Mouse (Mus musculus): ENCODE measurements around the gene Dolpp1. TPM values are rescaled to one million over a fixed set of nuclear protein-coding genes. Genes with fewer than 3 reads are reported as not detected.
A peak's percentile ranks its signal among the peaks of the same experiment; 100 is the strongest.

Dolpp1 gene
- polyA plus RNA-seq, 1 experiment from 2014 or later, result 26.1 TPM

DNA sequence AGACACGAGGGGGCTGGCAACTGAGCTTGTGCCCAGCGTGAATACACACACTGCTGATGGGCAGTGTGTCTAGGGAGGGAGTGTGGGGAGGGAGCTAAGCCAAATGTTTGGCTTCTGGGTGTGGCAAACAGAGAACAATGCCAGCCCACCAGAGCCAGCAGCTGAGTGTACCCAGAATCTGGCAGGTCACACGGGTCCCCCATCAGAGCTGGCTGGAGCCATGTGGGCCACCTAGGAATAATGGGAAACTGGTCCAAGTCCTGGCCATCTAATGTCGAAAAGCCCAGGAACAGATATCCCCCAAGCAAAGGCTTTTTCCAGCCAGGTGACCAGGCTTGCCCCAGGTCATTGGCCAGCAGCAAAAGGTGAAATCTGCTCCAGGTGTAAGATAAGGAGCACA is 36.2 kb upstream of the Dolpp1 start:
- no peak overlapping the region for H3K27ac ChIP-seq (ENCODE audit: low read length)
- H3K4me3 ChIP-seq (ENCODE audit: low read depth, low read length), result no peak overlapping the region
- H3K4me1 ChIP-seq (ENCODE audit: insufficient read depth, low read depth, low read length), result peaks cover 6% of the 10 kb centered on the region
- no peaks in the 10 kb centered on the region for H3K27me3 ChIP-seq (replicated peaks; ENCODE audit: insufficient read depth, low read length)
- H3K4me2 ChIP-seq (replicated peaks; ENCODE audit: low read depth, low read length), result no peak overlapping the region
- 39% methylated on average over 4 of the region's 4 CpGs for WGBS
- no peaks in the 10 kb centered on the region for H3K9me3 ChIP-seq (ENCODE audit: low read length)
- DNase-seq (ENCODE audit: low spot score) (peak; percentile 27), ATAC-seq (no peak)
- no peak overlapping the region for H3K9ac ChIP-seq (replicated peaks; ENCODE audit: low read depth)
- TF ChIP-seq CTCF (IDR thresholded peaks at IDR 0.05), result no peak
- no peak for TF ChIP-seq EP300 (IDR thresholded peaks at IDR 0.05)
- peaks cover 4% of the 10 kb centered on the region; the same call in 1 of the 2 replicates for H3K36me3 ChIP-seq (ENCODE audit: insufficient read depth, low read length)

DNA sequence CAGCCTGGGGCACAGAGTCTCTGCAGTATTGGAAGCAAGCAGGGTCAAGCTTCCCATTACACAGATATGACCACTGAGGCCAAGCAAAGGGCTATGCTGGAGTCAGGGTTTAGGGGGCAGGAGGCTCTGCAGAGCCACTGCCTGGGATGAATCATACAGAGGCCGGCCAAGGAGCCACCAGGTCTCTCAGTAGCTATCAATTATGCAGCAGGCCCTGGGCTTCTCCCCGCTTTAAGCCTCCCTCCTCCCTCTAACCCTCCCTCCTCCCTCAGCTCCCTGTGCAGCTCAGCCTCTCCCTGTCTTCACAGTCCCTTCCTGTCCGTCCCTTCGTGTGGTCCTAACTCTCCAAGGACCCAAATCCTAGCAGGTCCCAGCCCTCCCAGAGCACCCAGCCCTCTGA is 35.8 kb upstream of the Dolpp1 start:
- no peak overlapping the region for H3K9ac ChIP-seq (replicated peaks; ENCODE audit: low read depth)
- WGBS, result 51% methylated on average over 4 of the region's 4 CpGs
- TF ChIP-seq EP300 (IDR thresholded peaks at IDR 0.05), result no peak
- no peak for TF ChIP-seq CTCF (IDR thresholded peaks at IDR 0.05)
- no peak overlapping the region for H3K27ac ChIP-seq (ENCODE audit: low read length)
- no peak for DNase-seq (ENCODE audit: low spot score)
- H3K27me3 ChIP-seq (replicated peaks; ENCODE audit: insufficient read depth, low read length), result no peaks in the 10 kb centered on the region
- peaks cover 4% of the 10 kb centered on the region; the same call in 1 of the 2 replicates for H3K36me3 ChIP-seq (ENCODE audit: insufficient read depth, low read length)
- no peak for ATAC-seq
- no peak overlapping the region for H3K4me3 ChIP-seq (ENCODE audit: low read depth, low read length)
- H3K4me1 ChIP-seq (ENCODE audit: insufficient read depth, low read depth, low read length), result peaks cover 6% of the 10 kb centered on the region
- no peak overlapping the region for H3K4me2 ChIP-seq (replicated peaks; ENCODE audit: low read depth, low read length)
- H3K9me3 ChIP-seq (ENCODE audit: low read length), result no peaks in the 10 kb centered on the region

DNA sequence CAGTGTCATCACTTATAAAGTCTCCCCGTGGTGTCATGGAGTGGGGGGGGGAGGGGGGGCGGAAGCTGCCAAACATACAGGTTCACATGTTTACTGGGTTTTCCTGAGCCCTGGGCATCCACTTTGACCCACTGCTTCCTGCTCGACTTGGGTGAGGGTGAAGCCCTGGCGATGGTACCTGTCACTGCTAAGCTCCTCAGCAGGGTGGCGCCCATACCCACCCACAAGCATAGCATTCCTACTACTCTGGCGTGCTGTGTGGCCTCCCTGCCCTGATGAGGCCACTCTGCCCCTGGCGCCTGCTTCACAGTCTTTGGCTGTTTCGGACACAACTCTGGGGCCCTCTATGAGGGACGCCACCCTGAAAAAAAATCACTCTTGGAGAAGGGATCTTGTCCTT is 35.1 kb upstream of the Dolpp1 start:
- Histone ChIP-seq H3K4me2 (replicated peaks; ENCODE audit: low read depth, low read length) (no peak overlapping the region), H3K27me3 (replicated peaks; ENCODE audit: insufficient read depth, low read length) (no peaks in the 10 kb centered on the region), H3K36me3 (ENCODE audit: insufficient read depth, low read length) (peaks cover 4% of the 10 kb centered on the region; the same call in 1 of the 2 replicates), H3K27ac (ENCODE audit: low read length) (no peak overlapping the region), H3K9me3 (ENCODE audit: low read length) (no peaks in the 10 kb centered on the region), H3K4me3 (ENCODE audit: low read depth, low read length) (no peak overlapping the region), H3K4me1 (ENCODE audit: insufficient read depth, low read depth, low read length) (peaks cover 6% of the 10 kb centered on the region), H3K9ac (replicated peaks; ENCODE audit: low read depth) (0 out of 2 replicates have a peak overlapping the region, but pooled peaks have one; percentile 16)
- TF ChIP-seq CTCF (IDR thresholded peaks at IDR 0.05), result no peak
- no peak for TF ChIP-seq EP300 (IDR thresholded peaks at IDR 0.05)
- 55% methylated on average over 9 of the region's 9 CpGs for WGBS
- ATAC-seq (no peak), DNase-seq (ENCODE audit: low spot score) (peak; percentile 18)

GRCm38 (mm10) chr2:30357552-30358510 is 34.2 kb upstream of the Dolpp1 start:
- peak overlapping the region; percentile 86; the same call in 1 of the 2 replicates for H3K4me2 ChIP-seq (replicated peaks; ENCODE audit: low read depth, low read length)
- ATAC-seq (no peak), DNase-seq (ENCODE audit: low spot score) (no peak)
- WGBS, result 44% methylated on average over 8 of the region's 8 CpGs
- H3K4me1 ChIP-seq (ENCODE audit: insufficient read depth, low read depth, low read length), result peaks cover 6% of the 10 kb centered on the region
- peak overlapping the region; percentile 65; the same call in 1 of the 2 replicates for H3K27ac ChIP-seq (ENCODE audit: low read length)
- no peaks in the 10 kb centered on the region; the same call in 1 of the 2 replicates for H3K36me3 ChIP-seq (ENCODE audit: insufficient read depth, low read length)
- no peaks in the 10 kb centered on the region for H3K9me3 ChIP-seq (ENCODE audit: low read length)
- H3K4me3 ChIP-seq (ENCODE audit: low read depth, low read length), result peak overlapping the region; percentile 62
- no peaks in the 10 kb centered on the region for H3K27me3 ChIP-seq (replicated peaks; ENCODE audit: insufficient read depth, low read length)
- H3K9ac ChIP-seq (replicated peaks; ENCODE audit: low read depth), result peak overlapping the region; percentile 44; the same call in 1 of the 2 replicates
- no peak for TF ChIP-seq CTCF (IDR thresholded peaks at IDR 0.05)
- no peak for TF ChIP-seq EP300 (IDR thresholded peaks at IDR 0.05)

GRCm38 (mm10) chr2:30358533-30359531 is 33.2 kb upstream of the Dolpp1 start, which contains the start of gene Sh3glb2:
Gene Sh3glb2 (minus strand): TSS chr2:30359337.
- ATAC-seq, result peak; percentile 72
- H3K27me3 ChIP-seq (replicated peaks; ENCODE audit: insufficient read depth, low read length), result no peaks in the 10 kb centered on the region
- H3K4me3 ChIP-seq (ENCODE audit: low read depth, low read length), result peak within 1 kb of the TSS; percentile 62
- 3% methylated on average over 57 of the region's 73 CpGs for WGBS
- TF ChIP-seq CTCF (IDR thresholded peaks at IDR 0.05) (peak; percentile 49), EP300 (IDR thresholded peaks at IDR 0.05) (no peak)
- DNase-seq (ENCODE audit: low spot score), result peak; percentile 92
- H3K4me1 ChIP-seq (ENCODE audit: insufficient read depth, low read depth, low read length), result peaks cover 6% of the 10 kb centered on the region
- no peaks in the 10 kb centered on the region for H3K9me3 ChIP-seq (ENCODE audit: low read length)
- peak within 1 kb of the TSS; percentile 44 for H3K9ac ChIP-seq (replicated peaks; ENCODE audit: low read depth)
- peak within 1 kb of the TSS; percentile 65; the same call in 1 of the 2 replicates for H3K27ac ChIP-seq (ENCODE audit: low read length)
- H3K36me3 ChIP-seq (ENCODE audit: insufficient read depth, low read length), result no peaks in the 10 kb centered on the region
- H3K4me2 ChIP-seq (replicated peaks; ENCODE audit: low read depth, low read length), result peak within 1 kb of the TSS; percentile 86

Measured in lung, postnatal 0 days (tissue).